Mouse (Mus musculus): ENCODE data around the gene Cdkl1. TPM values are rescaled to one million over a fixed set of nuclear protein-coding genes. Genes with fewer than 3 reads are reported as not detected.

Gene Cdkl1
- total RNA-seq, 2 experiments from 2014 or later: 20.5 to 20.9 TPM

DNA sequence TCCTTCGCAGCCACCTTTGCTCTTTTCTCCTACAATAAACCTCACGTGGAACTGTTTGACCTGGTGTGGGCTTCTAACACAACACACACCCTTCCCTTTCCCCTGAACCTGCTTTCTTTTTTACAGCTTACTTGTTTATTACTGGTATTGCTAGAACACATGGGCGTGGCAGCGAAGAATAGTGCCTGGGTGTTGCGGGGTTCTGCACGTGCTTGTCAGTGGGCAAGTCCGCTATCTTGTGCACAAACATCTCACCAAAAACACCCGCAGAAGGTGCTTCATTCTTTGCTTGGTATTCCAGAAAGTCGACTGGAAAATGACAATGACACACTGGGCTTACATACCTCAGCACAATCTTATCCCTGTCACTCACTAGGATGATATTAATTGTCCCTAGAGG, 5.6 kb downstream of the Cdkl1 start:
- no peak for DNase-seq (ENCODE audit: extremely low spot score in 1 of 2, low spot score in 1 of 2)

DNA sequence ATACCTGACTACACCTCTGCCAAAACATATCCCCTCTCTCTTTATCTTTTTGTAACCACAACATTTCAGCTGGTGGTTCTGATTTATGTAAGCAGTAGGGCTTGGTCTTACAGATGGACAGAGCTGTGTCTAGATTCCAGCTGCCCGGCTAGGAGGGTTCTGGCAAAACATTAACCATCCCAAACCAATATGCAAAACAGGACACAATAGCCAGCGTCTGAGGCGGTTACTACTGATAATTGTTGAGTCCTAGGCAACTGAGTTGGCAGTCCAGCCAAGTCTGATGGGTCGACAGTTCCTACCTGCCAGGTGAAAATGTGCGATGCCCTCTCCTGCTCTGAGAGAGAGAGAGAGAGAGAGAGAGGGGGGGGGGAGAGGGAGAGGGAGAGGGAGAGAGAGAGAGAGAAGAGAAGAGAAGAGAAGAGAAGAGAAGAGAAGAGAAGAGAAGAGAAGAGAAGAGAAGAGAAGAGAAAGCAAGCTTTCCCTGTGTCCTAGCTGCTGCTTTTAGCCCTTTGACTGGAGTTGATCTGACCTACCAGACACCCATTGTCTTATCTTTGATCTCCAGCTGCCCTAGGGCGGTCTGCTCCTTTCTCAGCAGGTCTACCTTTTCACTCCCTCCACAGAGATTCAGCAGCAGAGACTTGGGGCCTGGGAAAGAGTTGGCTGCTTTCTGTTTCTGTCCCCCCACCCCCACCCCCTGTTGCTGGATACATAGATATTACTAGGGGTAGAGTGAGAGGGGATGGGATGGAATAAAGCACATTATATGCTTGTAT, 7.6 kb downstream of the Cdkl1 start:
- no peak for DNase-seq (ENCODE audit: extremely low spot score in 1 of 2, low spot score in 1 of 2)

DNA sequence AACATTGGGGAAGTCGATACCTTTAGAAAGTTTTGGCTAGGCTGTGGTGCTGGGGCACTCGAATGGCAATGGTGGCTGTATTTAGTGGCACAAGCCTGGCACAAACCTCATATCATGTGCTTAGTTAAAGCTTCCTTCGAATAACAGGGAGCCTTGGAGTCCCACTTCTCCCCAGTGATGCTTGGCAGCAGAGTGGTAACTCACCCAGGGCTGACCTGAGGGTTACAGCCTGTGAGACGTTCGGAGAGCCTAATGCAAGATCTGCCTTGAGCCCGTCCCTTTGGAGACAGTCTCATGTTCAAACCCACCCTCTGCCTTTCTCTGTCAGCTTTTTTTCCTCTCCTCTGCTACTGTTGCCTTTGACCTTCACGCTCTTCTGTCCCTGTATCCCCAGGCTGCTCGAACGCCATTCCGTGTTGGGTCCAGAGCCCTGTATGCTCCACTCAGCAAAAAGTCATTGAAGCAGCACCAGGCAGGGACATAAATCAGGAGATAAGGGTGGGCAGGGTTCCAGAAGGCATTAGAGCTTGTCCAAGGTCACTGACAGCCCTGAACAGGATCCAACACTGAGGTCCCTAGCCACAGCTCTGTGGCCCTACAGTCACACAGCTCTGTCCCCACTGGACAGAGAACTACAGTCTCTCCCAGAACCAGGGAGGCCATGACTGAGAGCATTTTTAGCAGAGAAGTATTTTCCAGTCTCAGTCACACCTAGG, 9.0 kb downstream of the Cdkl1 start:
- DNase-seq (ENCODE audit: extremely low spot score in 1 of 2, low spot score in 1 of 2): no peak

DNA sequence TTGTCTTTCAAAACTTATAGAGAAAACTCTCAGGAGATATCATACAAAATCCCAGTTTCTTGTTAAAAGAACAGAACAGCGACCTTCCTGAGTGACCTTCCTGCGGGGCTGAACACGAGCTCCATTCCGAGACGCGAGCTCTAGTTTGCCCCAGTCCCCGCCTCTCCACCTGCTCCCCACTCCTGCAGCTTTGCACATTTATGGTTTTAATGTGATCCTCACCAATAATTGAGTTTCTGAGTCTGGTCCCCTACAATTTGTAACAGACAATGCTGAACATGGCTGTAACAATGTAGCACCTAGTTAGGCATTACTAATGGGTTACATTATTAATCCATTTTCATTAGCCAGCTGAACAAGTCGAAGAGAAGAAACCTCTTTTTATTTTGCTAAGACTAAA, 9.6 kb downstream of the Cdkl1 start:
- DNase-seq (ENCODE audit: extremely low spot score in 1 of 2, low spot score in 1 of 2): no peak

DNA sequence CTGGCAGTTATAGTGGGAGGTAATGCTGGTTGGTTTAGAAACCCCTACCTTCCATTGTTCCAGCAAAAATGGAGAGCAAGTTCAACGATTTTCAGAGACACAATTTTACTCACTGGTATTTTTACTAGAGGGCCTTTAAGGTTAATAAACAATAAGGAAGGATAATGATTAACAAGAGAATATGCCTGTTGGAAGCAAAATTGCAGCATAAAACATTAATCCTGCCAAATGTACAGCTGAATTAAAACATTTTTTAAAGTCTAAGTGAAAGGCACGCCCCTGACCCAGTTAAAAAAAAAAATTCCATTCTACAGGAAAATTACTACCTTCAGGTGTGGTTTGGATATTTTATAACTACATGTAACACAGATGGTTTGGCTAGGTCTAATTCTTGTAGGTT, 13.1 kb downstream of the Cdkl1 start:
- DNase-seq (ENCODE audit: extremely low spot score in 1 of 2, low spot score in 1 of 2): no peak

DNA sequence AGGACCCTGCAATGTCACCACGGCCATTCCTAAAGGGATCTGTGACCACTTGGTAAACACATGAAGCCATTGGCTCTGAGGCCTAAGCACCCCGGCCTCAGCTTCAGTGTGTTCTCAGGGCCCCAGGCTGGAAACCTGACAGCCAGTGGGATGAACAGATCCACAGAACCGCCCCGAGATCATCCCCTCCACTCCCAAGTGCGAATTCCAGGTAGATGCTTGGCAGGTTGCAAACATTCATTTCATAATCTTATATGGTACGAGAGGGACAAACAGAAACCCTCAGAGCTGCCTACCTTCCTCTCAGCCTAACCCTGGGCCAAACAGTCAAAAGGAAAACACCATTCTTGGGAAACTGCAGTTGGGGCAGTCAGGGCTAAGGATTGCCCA, 13.7 kb downstream of the Cdkl1 start:
- DNase-seq (ENCODE audit: extremely low spot score in 1 of 2, low spot score in 1 of 2): no peak

DNA sequence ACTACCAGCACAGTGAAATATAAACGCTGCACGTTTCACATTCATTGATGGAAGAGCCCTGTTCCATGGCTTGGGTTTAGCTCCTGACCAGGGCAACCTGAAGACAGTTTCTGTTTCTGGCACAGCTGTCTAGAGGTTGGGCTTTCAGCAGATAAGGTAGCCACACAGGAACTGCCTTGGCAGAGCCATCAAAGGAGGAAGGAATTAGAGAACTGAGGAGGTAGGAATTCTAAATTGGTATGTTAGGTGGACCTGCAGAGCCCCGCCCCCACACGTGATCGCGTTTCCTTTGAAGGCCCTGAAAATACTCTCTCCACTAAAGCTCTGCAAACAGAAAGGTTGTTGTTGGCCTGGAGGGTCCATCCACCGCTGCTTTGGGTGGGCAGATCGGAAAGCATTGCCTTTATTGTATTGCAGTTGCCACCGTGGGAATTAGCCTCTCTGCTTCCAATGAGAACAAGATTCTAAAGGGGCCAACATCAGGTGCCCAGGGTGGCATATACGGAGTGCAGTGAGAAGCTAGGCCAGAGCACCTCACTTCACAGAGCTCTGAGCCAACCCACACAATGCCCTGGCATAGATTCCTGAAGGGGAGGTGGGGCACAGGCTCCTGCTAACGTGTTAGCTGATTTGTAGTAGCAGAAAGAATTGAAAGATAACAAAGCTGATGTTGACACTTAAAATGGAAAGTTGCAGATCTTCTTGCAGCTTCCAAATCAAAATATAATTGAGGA, 14.3 kb downstream of the Cdkl1 start:
- no peak for DNase-seq (ENCODE audit: extremely low spot score in 1 of 2, low spot score in 1 of 2)

DNA sequence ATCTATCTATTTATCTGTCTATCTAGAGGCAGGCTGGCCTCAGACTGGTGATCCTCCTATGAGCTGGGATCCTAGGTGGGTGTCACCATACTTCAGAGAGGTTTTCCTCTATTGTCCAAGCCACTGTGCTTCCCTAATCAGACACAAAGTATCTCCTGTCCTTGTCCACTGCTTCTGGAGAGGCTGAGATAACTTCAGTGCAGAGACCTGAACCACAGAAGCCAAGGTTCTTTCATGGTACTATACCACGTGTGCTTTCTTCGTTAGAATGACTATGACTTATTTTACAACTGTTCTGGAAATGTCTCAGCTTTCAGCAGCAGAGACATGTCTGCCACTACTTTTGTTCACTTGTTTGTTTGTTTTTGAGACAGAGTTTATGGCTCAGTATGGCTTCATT, 22.2 kb downstream of the Cdkl1 start:
- no peak for DNase-seq (ENCODE audit: extremely low spot score in 1 of 2, low spot score in 1 of 2)

DNA sequence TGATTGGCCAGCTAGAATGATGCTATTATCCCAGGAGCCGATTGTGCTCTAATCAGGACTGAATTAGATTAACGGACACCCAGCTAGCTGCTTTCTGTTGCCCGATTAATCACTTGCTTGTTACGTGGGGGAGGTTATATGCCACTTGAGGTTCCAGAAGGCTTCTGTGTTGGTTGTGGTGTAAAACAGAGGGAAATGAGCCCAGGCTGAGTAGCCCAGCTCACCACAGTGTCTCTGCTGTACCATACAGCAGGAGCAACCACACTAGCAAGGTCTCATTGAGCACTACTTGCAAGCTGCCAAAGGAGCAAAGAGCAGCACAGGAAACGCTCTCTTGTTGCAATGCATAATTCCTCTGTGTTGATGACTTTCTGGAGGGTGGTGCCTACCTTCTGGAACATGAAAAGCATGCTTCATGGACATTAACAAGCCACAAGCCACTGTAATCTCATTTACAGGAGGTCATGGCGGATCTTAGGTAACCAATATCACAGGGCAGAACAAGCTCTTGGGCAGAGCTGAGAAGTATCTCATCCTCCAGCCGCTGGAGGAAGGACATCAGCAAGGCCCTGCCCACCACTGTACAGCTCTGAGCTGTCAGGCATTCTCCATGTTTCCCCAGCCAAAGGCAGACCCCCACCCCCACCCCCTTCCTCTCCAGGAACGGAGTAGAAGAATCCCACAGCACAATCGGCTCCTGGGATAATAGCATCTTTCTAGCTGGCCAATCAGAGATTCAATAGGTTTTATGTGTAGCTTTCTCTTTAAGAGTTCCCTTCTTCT, 23.4 kb downstream of the Cdkl1 start:
- no peak for DNase-seq (ENCODE audit: extremely low spot score in 1 of 2, low spot score in 1 of 2)

DNA sequence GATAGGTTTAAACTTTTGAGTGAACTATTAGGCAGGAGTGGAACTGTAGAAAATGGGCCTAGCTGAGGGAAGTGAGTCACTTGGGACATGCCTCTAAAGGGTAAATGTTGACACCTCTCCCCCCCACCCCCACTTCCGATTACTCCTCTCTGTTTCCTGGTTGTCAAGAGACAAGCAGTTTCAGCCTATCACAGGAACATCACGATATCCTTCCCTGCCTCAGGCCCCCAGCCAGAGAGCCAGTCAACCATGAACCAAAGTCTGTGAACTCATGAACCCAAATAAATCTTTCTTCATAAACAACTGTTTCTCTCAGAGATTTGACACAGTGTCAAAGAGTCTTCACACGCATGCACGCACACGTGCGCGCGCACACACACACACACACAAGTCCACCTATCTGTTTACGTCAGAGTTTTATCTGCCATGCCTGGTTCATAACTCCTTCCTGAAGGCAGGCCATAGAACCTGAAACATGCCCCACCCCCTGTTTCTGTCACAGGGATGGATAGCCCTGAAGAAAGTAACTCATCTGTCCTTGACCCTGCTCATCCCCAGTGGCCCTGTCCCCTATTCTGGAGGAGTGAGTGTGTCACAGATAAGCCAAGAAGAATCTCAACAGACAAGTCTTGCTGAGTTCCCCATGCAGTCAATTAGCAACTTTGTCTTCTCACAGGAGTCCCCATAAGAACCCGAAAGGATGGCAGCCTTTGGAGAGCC, 24.7 kb downstream of the Cdkl1 start:
- DNase-seq (ENCODE audit: extremely low spot score in 1 of 2, low spot score in 1 of 2): no peak

DNA sequence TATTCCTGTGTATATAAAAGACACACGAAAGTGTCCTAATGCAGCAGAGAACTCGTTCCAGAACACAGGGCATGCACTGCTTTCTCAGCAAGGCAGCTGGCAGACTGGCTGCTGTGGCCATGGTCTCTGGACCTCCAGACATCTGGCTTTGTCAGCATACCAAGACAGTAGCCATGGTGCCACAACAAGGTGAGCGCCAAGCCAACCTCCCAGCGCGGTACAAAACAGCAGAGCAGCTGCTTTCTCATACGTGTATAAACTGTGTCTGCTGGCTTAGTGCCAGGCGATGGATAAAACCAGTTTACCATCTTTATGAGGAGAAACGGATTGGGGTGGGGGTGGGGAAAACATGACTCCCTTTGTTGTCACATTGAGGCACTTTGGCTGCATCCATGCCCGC, 25.5 kb downstream of the Cdkl1 start:
- no peak for DNase-seq (ENCODE audit: extremely low spot score in 1 of 2, low spot score in 1 of 2)

DNA sequence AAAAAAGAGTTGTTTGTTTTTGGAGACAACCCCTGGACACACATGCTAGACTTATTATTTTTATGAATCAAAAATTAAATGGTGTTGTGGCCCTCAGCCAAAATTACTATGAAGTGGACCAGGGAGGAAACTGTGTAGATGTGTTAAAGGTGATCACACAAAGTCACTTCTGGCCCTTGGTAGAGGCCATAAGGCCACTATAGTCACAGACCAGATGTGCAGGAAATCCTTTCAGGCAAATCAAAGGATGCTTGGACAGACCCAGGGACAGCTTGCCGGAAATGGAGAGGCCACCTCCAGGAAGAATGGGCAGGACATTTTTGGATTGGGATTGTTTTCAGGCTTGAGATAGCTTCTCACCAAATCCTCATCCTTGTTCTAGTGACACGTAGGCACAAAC, 29.5 kb downstream of the Cdkl1 start:
- DNase-seq (ENCODE audit: extremely low spot score in 1 of 2, low spot score in 1 of 2): no peak

DNA sequence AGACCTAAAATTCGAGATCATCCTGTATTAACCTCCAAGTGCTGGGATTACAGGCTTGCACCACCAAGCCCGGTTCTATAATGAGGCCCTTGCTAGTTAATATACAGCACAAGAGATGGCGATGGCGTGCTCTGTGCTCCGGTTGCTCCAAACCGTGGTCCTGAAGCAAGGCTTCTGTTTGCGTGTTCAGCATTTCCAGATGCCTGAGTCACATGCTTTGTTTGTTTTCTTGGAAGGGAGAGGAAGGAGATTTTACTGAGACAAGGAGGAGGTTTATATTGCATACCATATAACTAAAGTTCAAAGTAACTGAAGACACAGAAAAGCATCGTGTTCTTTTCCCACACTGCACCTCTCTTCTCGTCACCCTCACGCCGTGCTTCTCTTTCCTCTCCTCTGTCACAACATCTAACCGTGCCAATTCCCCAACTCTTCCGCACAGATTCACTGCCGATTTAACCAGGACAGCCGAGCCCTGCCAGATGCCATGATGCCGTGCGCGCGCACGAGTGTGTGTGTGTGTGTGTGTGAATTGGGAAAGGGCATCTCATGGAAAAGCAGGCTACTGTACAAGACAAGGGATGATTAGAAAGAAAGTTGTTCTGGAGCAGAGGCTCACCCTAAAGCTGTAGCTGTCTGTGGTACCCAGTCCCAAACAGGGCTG, 30.2 kb downstream of the Cdkl1 start:
- DNase-seq (ENCODE audit: extremely low spot score in 1 of 2, low spot score in 1 of 2): no peak

DNA sequence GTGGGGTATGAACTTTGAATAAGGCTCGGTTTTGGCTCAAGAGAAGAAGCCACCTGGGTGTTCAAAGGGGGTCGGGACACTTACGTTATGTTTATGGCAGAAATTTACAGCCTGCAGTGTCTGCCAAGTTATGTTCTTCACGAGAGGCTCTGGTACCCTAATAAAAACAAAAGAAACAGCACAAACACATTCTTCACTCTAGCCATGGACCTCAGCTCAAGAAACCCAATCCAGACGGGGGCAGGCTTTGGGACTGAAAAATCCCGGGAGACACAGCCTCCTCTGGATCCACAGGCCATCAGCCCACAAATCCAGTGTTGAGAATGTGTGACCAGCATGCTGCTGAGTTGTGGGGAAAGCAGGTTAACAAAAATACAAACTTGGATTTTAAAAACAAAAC, 31.1 kb downstream of the Cdkl1 start:
- DNase-seq (ENCODE audit: extremely low spot score in 1 of 2, low spot score in 1 of 2): no peak

DNA sequence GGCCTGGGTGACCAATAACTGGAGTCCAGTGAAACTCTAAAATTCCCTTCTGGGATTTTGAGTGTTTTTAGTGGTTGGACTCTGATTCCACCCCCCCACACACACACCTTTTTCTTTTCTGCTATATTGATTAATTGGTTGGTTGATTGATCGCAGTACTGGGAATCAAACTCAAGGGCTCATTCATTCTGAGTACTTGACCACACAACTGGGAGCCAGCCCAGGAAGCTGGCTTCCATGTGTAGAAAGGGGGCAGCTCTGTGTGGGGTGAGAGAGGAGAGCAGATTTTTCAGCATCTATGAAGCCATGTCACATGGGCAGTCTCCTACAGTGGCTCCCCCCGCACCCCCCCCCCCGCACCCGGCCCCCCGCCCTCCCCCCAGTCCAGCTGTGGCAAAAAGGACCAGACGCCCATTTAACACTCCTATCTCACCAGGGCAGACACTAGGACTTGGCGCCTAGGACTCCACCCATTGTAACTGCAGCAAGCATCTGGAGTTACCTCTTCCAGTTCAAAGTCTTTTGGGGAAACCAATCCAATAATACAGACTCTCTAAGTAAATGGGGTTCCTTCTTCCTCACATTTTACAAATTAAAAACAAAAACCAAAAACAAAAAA, 31.7 kb downstream of the Cdkl1 start:
- DNase-seq (ENCODE audit: extremely low spot score in 1 of 2, low spot score in 1 of 2): no peak

DNA sequence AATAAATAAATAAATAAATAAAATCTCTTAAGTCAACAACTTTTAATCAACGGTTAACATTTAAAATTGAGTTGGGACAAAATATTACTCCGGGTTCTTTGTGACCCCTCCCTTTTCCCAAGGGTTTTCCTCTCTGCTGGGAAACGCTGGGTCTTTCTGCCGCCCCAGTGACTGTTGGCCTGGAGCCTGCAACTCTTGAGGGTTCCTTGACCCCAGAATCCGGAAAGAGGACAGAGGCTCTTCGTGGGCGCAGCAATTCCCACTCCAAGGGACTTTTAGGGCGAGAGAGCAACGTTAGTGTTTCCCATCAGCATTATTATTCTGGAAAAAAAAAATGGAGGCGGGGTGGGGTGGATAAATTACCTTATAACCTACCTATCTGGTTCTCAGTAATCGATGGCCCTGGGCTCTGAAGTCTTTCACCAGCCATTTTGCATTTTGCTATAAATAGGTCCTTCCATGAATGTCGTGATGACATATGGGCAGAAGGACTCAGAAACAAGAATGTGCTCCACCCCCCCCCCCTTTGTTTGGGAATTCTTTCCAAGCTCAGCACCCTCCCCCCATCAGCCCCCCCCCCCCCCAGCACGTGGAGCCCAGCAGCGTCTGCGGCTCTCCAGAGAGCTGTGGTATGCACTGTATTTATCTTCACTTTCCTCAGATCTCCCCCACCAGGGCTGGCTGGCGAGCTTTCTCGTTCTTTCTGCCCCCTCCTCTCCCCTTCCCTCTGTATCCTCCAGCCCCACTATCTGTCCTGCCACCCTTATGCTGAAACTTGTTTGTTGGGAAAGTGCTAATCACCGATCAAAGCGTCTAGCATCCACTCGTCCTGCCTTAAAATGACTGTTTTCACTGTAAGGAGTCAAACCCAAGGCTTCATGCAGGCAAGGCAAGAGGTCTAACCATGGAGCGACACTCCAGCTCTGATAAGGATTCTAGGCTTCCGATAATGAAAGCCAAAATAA, 32.6 kb downstream of the Cdkl1 start:
- no peak for DNase-seq (ENCODE audit: extremely low spot score in 1 of 2, low spot score in 1 of 2)

DNA sequence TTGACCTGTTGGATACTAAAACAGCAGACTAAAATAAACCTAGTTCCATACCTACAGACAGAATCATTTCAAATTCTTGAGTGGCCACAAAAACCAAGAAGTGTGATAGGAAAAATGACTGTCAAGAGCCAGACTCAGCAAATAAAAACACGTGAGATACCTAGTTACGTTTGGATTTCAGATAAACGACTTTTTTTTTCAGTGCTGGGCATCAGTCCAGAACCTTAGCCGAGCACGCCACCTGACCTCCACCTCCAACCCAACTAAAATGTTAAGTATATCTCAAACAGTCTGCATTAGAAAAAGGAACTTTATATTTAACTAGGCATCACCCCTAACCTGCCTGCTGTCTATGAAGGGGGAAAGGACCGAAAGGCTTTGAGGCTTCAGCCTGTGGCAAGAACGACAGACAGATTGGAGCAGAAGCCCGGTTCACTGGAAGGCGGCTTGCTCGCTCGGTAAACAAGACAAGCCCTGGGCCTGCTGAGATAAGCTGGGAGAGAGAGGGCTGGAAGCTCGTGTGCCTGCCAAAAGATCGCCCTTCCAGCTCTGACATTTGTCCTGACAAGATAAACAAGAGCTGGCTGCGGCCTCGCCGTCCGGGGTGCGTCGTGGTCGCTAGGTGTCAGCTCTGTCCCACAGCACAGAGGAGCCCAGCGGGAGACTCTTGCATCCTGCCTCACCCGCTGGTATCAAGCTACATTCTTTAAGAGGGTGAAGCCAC, 33.5 kb downstream of the Cdkl1 start:
- DNase-seq (ENCODE audit: extremely low spot score in 1 of 2, low spot score in 1 of 2): peak; percentile 34 to 52
